Mouse (Mus musculus): ENCODE results near the gene Cyp21a1.

DNA sequence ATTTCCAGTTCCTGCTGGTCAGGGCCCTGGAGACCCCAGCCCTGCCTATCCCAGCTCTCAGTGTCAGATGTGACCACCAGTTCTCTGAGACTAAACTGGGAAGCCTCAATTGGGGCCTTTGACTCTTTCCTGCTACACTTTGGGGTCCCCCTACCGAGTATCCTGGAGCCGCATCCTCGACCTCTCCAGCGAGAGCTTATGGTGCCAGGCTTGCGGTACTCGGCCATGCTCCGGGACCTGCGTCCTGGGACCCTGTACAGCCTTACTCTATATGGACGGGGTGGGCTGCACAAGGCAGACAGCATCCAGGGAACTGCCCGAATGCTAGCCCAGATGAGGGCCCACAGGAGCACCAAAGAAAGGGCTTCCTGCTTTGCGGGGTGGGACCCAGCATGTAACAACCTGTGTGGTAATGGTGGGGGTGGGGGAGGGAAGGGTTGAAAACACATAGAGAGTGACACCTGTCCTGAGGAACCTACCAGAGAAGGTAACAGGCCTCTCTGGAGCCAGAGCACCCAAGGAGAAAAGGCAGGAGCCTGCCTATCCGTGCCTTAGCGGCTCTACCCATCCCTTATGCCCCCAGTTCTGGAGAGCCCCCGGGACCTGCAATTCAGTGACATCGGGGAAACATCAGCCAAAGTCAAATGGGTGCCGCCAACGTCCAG lies 5.4 kb downstream of the Cyp21a1 start:
- TF ChIP-seq CTCF (IDR thresholded peaks at IDR 0.05) (no peak), EP300 (IDR thresholded peaks at IDR 0.05) (no peak)
